Mouse (Mus musculus) kidney, postnatal 0 days (tissue): ENCODE results near the gene Copg2. TPM values are rescaled to one million over a fixed set of nuclear protein-coding genes. Genes with fewer than 3 reads are reported as not detected.

Experiments
- ATAC-seq: fragments of 200-750 bp; cut with Nextera tagmentation; replicated peaks from 2 replicates; pipeline ENCODE4 v1.8.0; 2017; ENCODE audit warnings: low read depth, moderate number of reproducible peaks, moderate TSS enrichment, moderate library complexity; ENCODE audit not compliant: low FRiP score
- DNase-seq: peaks from one replicate; pipeline ENCODE4 v3.0.0-alpha.2; 2016; ENCODE audit warnings: low spot score
- H3K27ac ChIP-seq: fragments of 300-500 bp; sonication (generic); 2 replicates; pipeline ENCODE4 v1.5.1; 2014; ENCODE audit warnings: mild to moderate bottlenecking
- H3K27me3 ChIP-seq: fragments of 300-500 bp; sonication (generic); 2 replicates; pipeline ENCODE4 v1.6.1; 2014; ENCODE audit warnings: low read length, mixed read lengths; ENCODE audit not compliant: insufficient read depth
- H3K36me3 ChIP-seq: fragments of 300-500 bp; sonication (generic); 2 replicates; pipeline ENCODE4 v1.6.1; 2014; ENCODE audit warnings: low read length, mixed read lengths; ENCODE audit not compliant: insufficient read depth
- H3K4me1 ChIP-seq: fragments of 300-500 bp; sonication (generic); replicated peaks from 2 replicates; pipeline ENCODE4 v1.6.1; 2014; ENCODE audit warnings: antibody characterized with exemption, low read length, mixed read lengths; ENCODE audit not compliant: insufficient read depth
- H3K4me2 ChIP-seq: fragments of 300-500 bp; sonication (generic); 2 replicates; pipeline ENCODE4 v1.6.1; 2014; ENCODE audit warnings: mild to moderate bottlenecking, low read length, moderate library complexity, mixed read lengths
- H3K4me3 ChIP-seq: fragments of 300-500 bp; sonication (generic); replicated peaks from 2 replicates; pipeline ENCODE4 v1.5.1; 2014; ENCODE audit warnings: low read depth, low read length
- H3K9ac ChIP-seq: fragments of 300-500 bp; sonication (generic); 2 replicates; pipeline ENCODE4 v1.6.1; 2014; ENCODE audit warnings: low read depth, low read length
- H3K9me3 ChIP-seq: fragments of 300-500 bp; sonication (generic); replicated peaks from 2 replicates; pipeline ENCODE4 v1.6.1; 2016; ENCODE audit warnings: low read length, inconsistent platforms, mixed read lengths
- CTCF ChIP-seq: IDR thresholded peaks from 2 replicates; pipeline ENCODE4 v1.5.1; 2016; ENCODE audit warnings: antibody characterized with exemption, low read depth, mild to moderate bottlenecking, moderate library complexity
- WGBS: fragments of 180-500 bp; shearing (Covaris S2); extraction: QIAGEN DNeasy Blood & Tissue Kit; methylation state at CpG from one replicate; pipeline ENCODE4 v1.1.7; 2014; 5-methylcytosine and 5-hydroxymethylcytosine counted together
- polyA plus RNA-seq: library from polyadenylated mRNA; unstranded; fragments of >200 nt; fragmentation: Nextera tagmentation; extraction: Ambion mirVana; gene quantifications from 2 replicates; pipeline ENCODE4 v1.2.1, GENCODE M21; 2015

The Copg2 gene
- polyA plus RNA-seq, 1 experiment from 2014 or later, result 19.9 TPM

GRCm38 (mm10) chr6:30736864-30737547 lies 159.6 kb downstream of the Copg2 start:
- no peaks in the 10 kb centered on the region for H3K27me3 ChIP-seq
- H3K36me3 ChIP-seq, result no peaks in the 10 kb centered on the region
- H3K9ac ChIP-seq, result peak overlapping the region; percentile 18; the same call in 1 of the 2 replicates
- peak overlapping the region; percentile 63 for H3K4me2 ChIP-seq
- WGBS, result 44% methylated on average over 29 of the region's 29 CpGs
- 0 out of 2 replicates have a peak, but pooled peaks cover 4% of the 10 kb centered on the region for H3K4me1 ChIP-seq
- peak overlapping the region; percentile 81 for H3K27ac ChIP-seq
- H3K4me3 ChIP-seq, result peak overlapping the region; percentile 57
- TF ChIP-seq CTCF, result peak; percentile 78
- peak; percentile 92 for DNase-seq
- peaks cover 24% of the 10 kb centered on the region for H3K9me3 ChIP-seq
- peak; percentile 60 for ATAC-seq

GRCm38 (mm10) chr6:30736372-30736762 lies 160.2 kb downstream of the Copg2 start:
- H3K36me3 ChIP-seq, result no peaks in the 10 kb centered on the region
- peaks cover 24% of the 10 kb centered on the region for H3K9me3 ChIP-seq
- peak; percentile 88 for DNase-seq
- TF ChIP-seq CTCF, result no peak
- no peak overlapping the region for H3K9ac ChIP-seq
- 53% methylated on average over 13 of the region's 13 CpGs for WGBS
- 0 out of 2 replicates have a peak, but pooled peaks cover 4% of the 10 kb centered on the region for H3K4me1 ChIP-seq
- peak overlapping the region; percentile 81 for H3K27ac ChIP-seq
- peak overlapping the region; percentile 63 for H3K4me2 ChIP-seq
- ATAC-seq, result peak; percentile 19; the same call in 1 of the 2 replicates
- no peak overlapping the region for H3K4me3 ChIP-seq
- no peaks in the 10 kb centered on the region for H3K27me3 ChIP-seq

- DNase-seq (no peak), ATAC-seq (no peak)
- WGBS, result 53% methylated on average over 15 of the region's 15 CpGs
- Histone ChIP-seq H3K27me3 (no peaks in the 10 kb centered on the region), H3K27ac (peak overlapping the region; percentile 81), H3K4me2 (peak overlapping the region; percentile 63), H3K4me1 (0 out of 2 replicates have a peak, but pooled peaks cover 4% of the 10 kb centered on the region), H3K9ac (peak overlapping the region; percentile 45), H3K36me3 (no peaks in the 10 kb centered on the region), H3K4me3 (0 out of 2 replicates have a peak overlapping the region, but pooled peaks have one; percentile 9), H3K9me3 (peaks cover 24% of the 10 kb centered on the region)
- TF ChIP-seq CTCF, result no peak
Measured at GRCm38 (mm10) chr6:30735728-30736371, 160.7 kb downstream of the Copg2 start.

- WGBS, result 54% methylated on average over 22 of the region's 22 CpGs
- ATAC-seq (no peak), DNase-seq (no peak)
- peak overlapping the region; percentile 63 for H3K4me2 ChIP-seq
- peaks cover 24% of the 10 kb centered on the region for H3K9me3 ChIP-seq
- H3K9ac ChIP-seq, result peak overlapping the region; percentile 45
- H3K27ac ChIP-seq, result peak overlapping the region; percentile 81
- H3K27me3 ChIP-seq, result no peaks in the 10 kb centered on the region
- H3K4me1 ChIP-seq, result peaks cover 4% of the 10 kb centered on the region; the same call in 1 of the 2 replicates
- TF ChIP-seq CTCF, result no peak
- H3K36me3 ChIP-seq, result no peaks in the 10 kb centered on the region
- 0 out of 2 replicates have a peak overlapping the region, but pooled peaks have one; percentile 9 for H3K4me3 ChIP-seq
Measured at GRCm38 (mm10) chr6:30734988-30735727, 161.4 kb downstream of the Copg2 start.

- Histone ChIP-seq H3K9ac (no peak overlapping the region), H3K9me3 (peaks cover 24% of the 10 kb centered on the region), H3K36me3 (no peaks in the 10 kb centered on the region), H3K27me3 (no peaks in the 10 kb centered on the region), H3K27ac (0 out of 2 replicates have a peak overlapping the region, but pooled peaks have one; percentile 20), H3K4me3 (no peak overlapping the region), H3K4me2 (no peak overlapping the region), H3K4me1 (peaks cover 9% of the 10 kb centered on the region; the same call in 1 of the 2 replicates)
- DNase-seq (no peak), ATAC-seq (no peak)
- WGBS, result 64% methylated on average over 6 of the region's 6 CpGs
- TF ChIP-seq CTCF, result no peak
Measured at GRCm38 (mm10) chr6:30734465-30734864, 162.1 kb downstream of the Copg2 start.
